Mouse (Mus musculus): ENCODE results near the gene Mcm2.

DNA sequence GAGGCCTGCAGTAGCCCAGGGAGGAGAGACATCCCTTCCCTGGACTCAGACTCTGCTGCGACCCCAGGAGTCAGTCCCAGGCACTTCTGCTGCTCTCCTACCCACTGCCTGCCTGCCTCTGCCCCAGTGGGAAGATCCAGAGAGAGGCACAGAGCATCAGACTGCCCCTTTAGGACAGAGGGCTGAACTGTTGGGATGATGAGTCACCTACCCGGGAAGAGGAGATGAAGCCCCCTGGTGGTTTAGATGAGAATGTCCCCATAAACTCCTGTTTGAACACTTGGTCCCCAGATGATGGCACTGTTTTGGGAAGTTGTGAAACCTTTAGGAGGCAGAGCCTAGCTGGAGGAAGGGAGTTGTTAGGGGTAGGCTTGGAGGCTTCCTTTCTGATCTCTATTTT, 37.7 kb downstream of the Mcm2 start:
- TF ChIP-seq GATA1 (IDR thresholded peaks at IDR 0.05; ENCODE audit: borderline replicate concordance, low read length) (no peak), FLI1 (IDR thresholded peaks at IDR 0.05; ENCODE audit: low read length) (no peak)
